Mouse (Mus musculus) liver, embryonic 14.5 days (tissue): ENCODE measurements around the gene Tent5a. TPM values are rescaled to one million over a fixed set of nuclear protein-coding genes. Genes with fewer than 3 reads are reported as not detected.

Experiments
- ATAC-seq: fragments of 200-750 bp; cut with Nextera tagmentation; 2 replicates; pipeline ENCODE4 v1.8.0; 2017; ENCODE audit warnings: moderate number of reproducible peaks, mild to moderate bottlenecking, moderate library complexity; ENCODE audit not compliant: insufficient read depth
- DNase-seq, 3 experiments: peaks; one replicate each; pipeline ENCODE4 v3.0.0-alpha.2; 2012 to 2013; ENCODE audit warnings: low read depth in 3 of 3, low spot score in 3 of 3
- H3K27ac ChIP-seq: fragments of 300-500 bp; sonication (generic); 2 replicates; pipeline ENCODE4 v1.5.1; 2014; ENCODE audit warnings: moderate library complexity, mild to moderate bottlenecking, control low read depth, inconsistent platforms
- H3K27me3 ChIP-seq: fragments of 300-500 bp; sonication (generic); 2 replicates; pipeline ENCODE4 v1.6.1; 2014; ENCODE audit warnings: mild to moderate bottlenecking, low read length, moderate library complexity; ENCODE audit not compliant: control insufficient read depth, insufficient read depth
- H3K36me3 ChIP-seq: fragments of 300-500 bp; sonication (generic); replicated peaks from 2 replicates; pipeline ENCODE4 v1.6.1; 2014; ENCODE audit warnings: low read depth; ENCODE audit not compliant: control insufficient read depth, insufficient read depth
- H3K4me1 ChIP-seq, 2 experiments: fragments of 200-500 bp in 1 of 2; fragments of 300-500 bp in 1 of 2; sonication (generic) in 1 of 2; replicated peaks; 2 replicates each; pipeline ENCODE4 v1.6.1; 2012 to 2014; ENCODE audit warnings: antibody characterized with exemption in 1 of 2, inconsistent platforms in 1 of 2, low read length in 1 of 2; ENCODE audit not compliant: control insufficient read depth in 2 of 2, insufficient read depth in 2 of 2
- H3K4me2 ChIP-seq: fragments of 300-500 bp; sonication (generic); 2 replicates; pipeline ENCODE4 v1.6.1; 2014; ENCODE audit warnings: low read depth, mild to moderate bottlenecking, control low read depth, moderate library complexity
- H3K4me3 ChIP-seq, 2 experiments: fragments of 200-500 bp in 1 of 2; fragments of 300-500 bp in 1 of 2; sonication (generic) in 1 of 2; 2 replicates each; pipeline ENCODE4 v1.5.1; 2012 to 2014; ENCODE audit warnings: low read depth in 2 of 2, low read length in 2 of 2, mild to moderate bottlenecking in 2 of 2, control low read depth in 1 of 2, inconsistent platforms in 1 of 2, moderate library complexity in 1 of 2; ENCODE audit not compliant: insufficient read depth in 1 of 2
- H3K9ac ChIP-seq: fragments of 300-500 bp; sonication (generic); replicated peaks from 2 replicates; pipeline ENCODE4 v1.6.1; 2014; ENCODE audit warnings: mild to moderate bottlenecking, control low read depth, moderate library complexity
- H3K9me3 ChIP-seq: fragments of 300-500 bp; sonication (generic); 2 replicates; pipeline ENCODE4 v1.6.1; 2016; ENCODE audit warnings: low read length, mixed read lengths; ENCODE audit not compliant: control insufficient read depth
- CTCF ChIP-seq: IDR thresholded peaks from 2 replicates; pipeline ENCODE4 v1.5.1; 2016; ENCODE audit warnings: antibody characterized with exemption, low read depth, control low read depth
- EP300 ChIP-seq: IDR thresholded peaks from 2 replicates; pipeline ENCODE4 v1.6.1; 2016; ENCODE audit warnings: antibody characterized with exemption, low read depth
- WGBS: fragments of 180-500 bp; shearing (Covaris S2); extraction: QIAGEN DNeasy Blood & Tissue Kit; methylation state at CpG from one replicate; pipeline ENCODE4 v1.1.7; 2014; ENCODE audit not compliant: insufficient replicate concordance; 5-methylcytosine and 5-hydroxymethylcytosine counted together
- polyA plus RNA-seq, 2 experiments: library from polyadenylated mRNA; depleted of rRNA in 1 of 2; stranded (reverse) in 1 of 2; unstranded in 1 of 2; fragments of >200 nt; fragmentation: Nextera tagmentation in 1 of 2; extraction: Ambion mirVana in 1 of 2; gene quantifications; 2 replicates each; pipeline versions ENCODE4 v1.2.1 to v1.2.3; 2012 to 2014

Gene Tent5a
- polyA plus RNA-seq (2012; rRNA removed) (3.6 and 5.0 TPM in 2 replicates), polyA plus RNA-seq (2014; fragmentation: Nextera tagmentation; extraction: Ambion mirVana) (8.1 and 10.5 TPM in 2 replicates)

- no peaks in the 10 kb centered on the region for H3K4me1 ChIP-seq
- H3K4me2 ChIP-seq, result peak within 1 kb of the TSS; percentile 74
- H3K27me3 ChIP-seq, result no peaks in the 10 kb centered on the region; the same call in 1 of the 2 replicates
- no peaks in the 10 kb centered on the region for H3K36me3 ChIP-seq
- peak; percentile 86 for ATAC-seq
- peak within 1 kb of the TSS; percentile 48 for H3K9ac ChIP-seq
- DNase-seq, result peak; percentile 63 to 66 (median 63)
- H3K9me3 ChIP-seq, result no peaks in the 10 kb centered on the region
- 0% methylated on average over 66 of the region's 72 CpGs for WGBS
- TF ChIP-seq CTCF, result no peak
- TF ChIP-seq EP300, result no peak
- H3K27ac ChIP-seq, result peak within 1 kb of the TSS; percentile 3
- peak within 1 kb of the TSS; percentile 65 to 67 for H3K4me3 ChIP-seq
Measured at GRCm38 (mm10) chr9:85327242-85328211, at the start of gene Tent5a. TSS of gene Tent5a (minus strand) at chr9:85327348.

- no peak for ATAC-seq
- H3K4me2 ChIP-seq, result no peak overlapping the region
Measured at GRCm38 (mm10) chr9:85376643-85377307, 49.6 kb upstream of the Tent5a start.

GRCm38 (mm10) chr9:85375152-85375551, 48.0 kb upstream of the Tent5a start:
- 40% methylated on average over 4 of the region's 4 CpGs for WGBS
- DNase-seq (no peak), ATAC-seq (no peak)
- Histone ChIP-seq H3K27me3 (no peaks in the 10 kb centered on the region), H3K4me2 (no peak overlapping the region), H3K9ac (no peak overlapping the region), H3K27ac (no peak overlapping the region), H3K36me3 (no peaks in the 10 kb centered on the region), H3K4me1 (no peaks in the 10 kb centered on the region), H3K9me3 (no peaks in the 10 kb centered on the region), H3K4me3 (no peak overlapping the region)
- TF ChIP-seq CTCF, result no peak
- TF ChIP-seq EP300, result no peak

More at GRCm38 (mm10) chr9:85376643-85377307, 49.6 kb upstream of the Tent5a start:
- TF ChIP-seq CTCF (no peak), EP300 (no peak)
- Histone ChIP-seq H3K9ac (no peak overlapping the region), H3K36me3 (no peaks in the 10 kb centered on the region), H3K27me3 (no peaks in the 10 kb centered on the region), H3K4me3 (no peak overlapping the region), H3K4me1 (no peaks in the 10 kb centered on the region), H3K27ac (no peak overlapping the region), H3K9me3 (no peaks in the 10 kb centered on the region)
- WGBS, result 49% methylated on average over 3 of the region's 3 CpGs
- DNase-seq, result no peak

GRCm38 (mm10) chr9:85372034-85372433, 44.9 kb upstream of the Tent5a start:
- H3K9me3 ChIP-seq, result no peaks in the 10 kb centered on the region
- no peaks in the 10 kb centered on the region for H3K4me1 ChIP-seq
- no peaks in the 10 kb centered on the region for H3K36me3 ChIP-seq
- H3K27ac ChIP-seq, result no peak overlapping the region
- ATAC-seq (no peak), DNase-seq (no peak)
- WGBS, result 29% methylated on average over 1 of the region's 1 CpGs
- H3K4me3 ChIP-seq, result no peak overlapping the region
- no peak for TF ChIP-seq CTCF
- TF ChIP-seq EP300, result no peak
- no peaks in the 10 kb centered on the region for H3K27me3 ChIP-seq
- H3K4me2 ChIP-seq, result no peak overlapping the region
- H3K9ac ChIP-seq, result no peak overlapping the region

- 49% methylated on average over 5 of the region's 5 CpGs for WGBS
Measured at GRCm38 (mm10) chr9:85369512-85369911, 42.4 kb upstream of the Tent5a start.

More at GRCm38 (mm10) chr9:85369512-85369911, 42.4 kb upstream of the Tent5a start:
- ATAC-seq (no peak), DNase-seq (no peak)
- no peaks in the 10 kb centered on the region for H3K27me3 ChIP-seq
- H3K27ac ChIP-seq, result no peak overlapping the region
- H3K4me3 ChIP-seq, result no peak overlapping the region
- no peak overlapping the region for H3K4me2 ChIP-seq
- no peak overlapping the region for H3K9ac ChIP-seq
- H3K9me3 ChIP-seq, result no peaks in the 10 kb centered on the region
- H3K4me1 ChIP-seq, result no peaks in the 10 kb centered on the region
- no peaks in the 10 kb centered on the region for H3K36me3 ChIP-seq
- no peak for TF ChIP-seq CTCF
- no peak for TF ChIP-seq EP300
